Mouse (Mus musculus) limb, embryonic 14.5 days (tissue): ENCODE data around the gene Rab19. TPM values are rescaled to one million over a fixed set of nuclear protein-coding genes. Genes with fewer than 3 reads are reported as not detected.

Experiments
- ATAC-seq: fragments of 200-750 bp; cut with Nextera tagmentation; 2 replicates; pipeline ENCODE4 v1.8.0; 2017; ENCODE audit warnings: low read depth, moderate number of reproducible peaks, moderate TSS enrichment; ENCODE audit not compliant: low FRiP score
- DNase-seq: peaks from one replicate; pipeline ENCODE4 v3.0.0-alpha.2; 2015; ENCODE audit warnings: low spot score
- H3K27ac ChIP-seq: fragments of 300-500 bp; sonication (generic); replicated peaks from 2 replicates; pipeline ENCODE4 v1.5.1; 2014; ENCODE audit warnings: low read depth, mild to moderate bottlenecking, low read length, moderate library complexity, mixed read lengths
- H3K27me3 ChIP-seq: fragments of 300-500 bp; sonication (generic); 2 replicates; pipeline ENCODE4 v1.6.1; 2014; ENCODE audit warnings: low read length, mixed read lengths; ENCODE audit not compliant: control insufficient read depth, insufficient read depth
- H3K36me3 ChIP-seq: fragments of 300-500 bp; sonication (generic); 2 replicates; pipeline ENCODE4 v1.6.1; 2014; ENCODE audit warnings: mild to moderate bottlenecking, low read length, moderate library complexity, mixed read lengths; ENCODE audit not compliant: control insufficient read depth, insufficient read depth
- H3K4me1 ChIP-seq: fragments of 300-500 bp; sonication (generic); 2 replicates; pipeline ENCODE4 v1.6.1; 2014; ENCODE audit warnings: antibody characterized with exemption, low read length, mixed read lengths; ENCODE audit not compliant: control insufficient read depth, insufficient read depth
- H3K4me2 ChIP-seq: fragments of 300-500 bp; sonication (generic); replicated peaks from 2 replicates; pipeline ENCODE4 v1.6.1; 2014; ENCODE audit warnings: low read depth, mild to moderate bottlenecking, low read length, moderate library complexity; ENCODE audit not compliant: severe bottlenecking
- H3K4me3 ChIP-seq: fragments of 300-500 bp; sonication (generic); replicated peaks from 2 replicates; pipeline ENCODE4 v1.5.1; 2014; ENCODE audit warnings: low read length
- H3K9ac ChIP-seq: fragments of 300-500 bp; sonication (generic); 2 replicates; pipeline ENCODE4 v1.6.1; 2014; ENCODE audit warnings: mild to moderate bottlenecking, low read depth, low read length, moderate library complexity; ENCODE audit not compliant: severe bottlenecking
- H3K9me3 ChIP-seq: fragments of 300-500 bp; sonication (generic); 2 replicates; pipeline ENCODE4 v1.6.1; 2016; ENCODE audit warnings: low read length; ENCODE audit not compliant: control insufficient read depth
- POLR2A ChIP-seq: fragments of 200-500 bp; IDR thresholded peaks from 2 replicates; pipeline ENCODE4 v1.8.0; 2012; ENCODE audit warnings: inconsistent platforms, mild to moderate bottlenecking, moderate library complexity, borderline replicate concordance; ENCODE audit not compliant: insufficient read depth, insufficient read length; ENCODE audit errors: extremely low read depth
- WGBS: fragments of 180-500 bp; shearing (Covaris S2); extraction: QIAGEN DNeasy Blood & Tissue Kit; methylation state at CpG from one replicate; pipeline ENCODE4 v1.1.7; 2014; 5-methylcytosine and 5-hydroxymethylcytosine counted together
- polyA plus RNA-seq, 2 experiments: library from polyadenylated mRNA; depleted of rRNA in 1 of 2; stranded (reverse) in 1 of 2; unstranded in 1 of 2; fragments of >200 nt; fragmentation: Nextera tagmentation in 1 of 2; extraction: Ambion mirVana in 1 of 2; gene quantifications; 2 replicates each; pipeline versions ENCODE4 v1.2.1 to v1.2.3; 2012 to 2014

Rab19 gene
- polyA plus RNA-seq (2012; rRNA removed) (0.33 and 0.52 TPM in 2 replicates), polyA plus RNA-seq (2014; fragmentation: Nextera tagmentation; extraction: Ambion mirVana) (0.75 and 1.3 TPM in 2 replicates)

DNA sequence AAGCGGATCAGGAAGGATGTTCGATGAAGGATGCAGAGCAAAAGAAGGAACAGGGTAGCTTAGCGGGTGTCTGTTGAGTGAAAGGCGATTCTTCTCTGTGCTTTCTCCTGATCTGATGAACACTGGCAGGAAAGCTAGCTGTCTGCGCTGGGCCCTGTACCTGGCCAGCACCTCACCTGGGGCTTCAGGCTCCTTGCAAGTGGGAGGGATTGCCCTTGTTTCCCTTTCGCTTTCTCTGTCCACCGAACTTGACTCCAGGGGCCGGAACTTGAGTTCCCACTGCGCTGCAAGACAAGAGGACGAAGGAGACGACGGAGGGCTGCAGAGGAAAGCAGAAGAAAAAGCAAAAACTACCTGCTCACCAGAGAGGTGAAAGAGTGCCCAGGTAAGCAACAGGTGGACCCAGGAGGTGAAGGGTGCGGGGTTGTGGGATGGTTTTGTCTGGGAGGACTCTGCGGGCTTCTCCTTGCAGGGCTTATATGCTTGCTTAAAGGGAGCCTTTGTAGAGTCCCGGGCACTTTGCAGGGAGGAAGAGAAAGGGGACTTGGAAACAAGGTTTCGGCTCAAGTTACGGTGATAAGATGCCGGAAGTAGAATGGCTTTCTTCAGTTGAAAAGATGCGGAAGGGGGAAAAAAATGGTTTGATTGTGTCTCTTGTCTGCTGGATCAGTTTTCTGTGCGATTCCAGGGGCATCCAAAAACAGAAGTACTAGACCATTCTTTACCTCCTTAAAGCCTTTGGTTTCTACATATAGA is at the start of gene Rab19:
Gene Rab19 (plus strand): TSS at position 51 of the 756 bp plus-strand sequence.
- Histone ChIP-seq H3K4me1 (peaks cover 8% of the 10 kb centered on the region; the same call in 1 of the 2 replicates), H3K9me3 (no peaks in the 10 kb centered on the region), H3K36me3 (no peaks in the 10 kb centered on the region), H3K27ac (no peak within 1 kb of the TSS), H3K27me3 (no peaks in the 10 kb centered on the region), H3K4me2 (peak within 1 kb of the TSS; percentile 38), H3K9ac (peak within 1 kb of the TSS; percentile 29; the same call in 1 of the 2 replicates), H3K4me3 (peak within 1 kb of the TSS; percentile 22)
- TF ChIP-seq POLR2A = no peak
- DNase-seq (no peak), ATAC-seq (no peak)
- 9% methylated on average over 20 of the region's 20 CpGs for WGBS

- Histone ChIP-seq H3K27ac (no peak overlapping the region), H3K9ac (no peak overlapping the region), H3K9me3 (no peaks in the 10 kb centered on the region), H3K4me1 (no peaks in the 10 kb centered on the region), H3K36me3 (peaks cover 43% of the 10 kb centered on the region), H3K4me3 (no peak overlapping the region), H3K27me3 (no peaks in the 10 kb centered on the region), H3K4me2 (no peak overlapping the region)
- TF ChIP-seq POLR2A = no peak
- WGBS = 88% methylated on average over 7 of the region's 7 CpGs
- ATAC-seq (no peak), DNase-seq (no peak)
Observed at GRCm38 (mm10) chr6:39331998-39332700, 48.8 kb upstream of the Rab19 start.

- Histone ChIP-seq H3K9me3 (no peaks in the 10 kb centered on the region), H3K36me3 (peaks cover 58% of the 10 kb centered on the region), H3K4me1 (no peaks in the 10 kb centered on the region), H3K4me2 (no peak overlapping the region), H3K27me3 (no peaks in the 10 kb centered on the region), H3K4me3 (no peak overlapping the region), H3K27ac (no peak overlapping the region), H3K9ac (no peak overlapping the region)
- WGBS = 78% methylated on average over 7 of the region's 7 CpGs
- no peak for TF ChIP-seq POLR2A
- no peak for ATAC-seq
- DNase-seq = no peak
Observed at GRCm38 (mm10) chr6:39334224-39334623, 46.8 kb upstream of the Rab19 start.

DNA sequence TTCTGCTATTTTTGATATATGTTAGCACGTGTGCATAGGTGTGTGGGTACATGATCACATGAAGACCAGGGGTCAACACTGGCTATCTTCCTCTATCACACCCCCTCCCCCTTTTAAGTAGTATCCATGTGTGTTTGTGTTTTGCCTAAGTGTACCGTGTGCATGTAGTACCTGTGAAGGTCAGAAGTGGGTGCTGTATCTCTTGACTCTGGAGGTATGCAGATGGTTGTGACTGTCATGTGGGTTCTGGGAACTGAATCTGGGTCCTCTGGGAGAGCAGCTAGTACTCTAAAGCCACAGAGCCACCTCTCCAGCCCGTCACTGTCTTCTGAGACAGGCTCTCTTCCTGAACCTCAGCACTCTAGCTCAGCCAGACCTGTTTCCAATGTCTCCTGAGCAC is 46.1 kb upstream of the Rab19 start:
- no peaks in the 10 kb centered on the region for H3K27me3 ChIP-seq
- H3K4me1 ChIP-seq = no peaks in the 10 kb centered on the region
- WGBS = 95% methylated on average over 3 of the region's 3 CpGs
- no peak overlapping the region for H3K4me3 ChIP-seq
- H3K4me2 ChIP-seq = no peak overlapping the region
- no peak for TF ChIP-seq POLR2A
- H3K9me3 ChIP-seq = no peaks in the 10 kb centered on the region
- no peak for ATAC-seq
- H3K36me3 ChIP-seq = peaks cover 63% of the 10 kb centered on the region
- no peak overlapping the region for H3K9ac ChIP-seq
- no peak overlapping the region for H3K27ac ChIP-seq
- DNase-seq = no peak

- Histone ChIP-seq H3K27ac (no peak overlapping the region), H3K9ac (no peak overlapping the region), H3K36me3 (peaks cover 75% of the 10 kb centered on the region), H3K27me3 (no peaks in the 10 kb centered on the region), H3K4me1 (no peaks in the 10 kb centered on the region), H3K9me3 (no peaks in the 10 kb centered on the region), H3K4me3 (no peak overlapping the region), H3K4me2 (no peak overlapping the region)
- no peak for DNase-seq
- TF ChIP-seq POLR2A = no peak
- 92% methylated on average over 8 of the region's 8 CpGs for WGBS
- no peak for ATAC-seq
Observed at GRCm38 (mm10) chr6:39338359-39338758, 42.6 kb upstream of the Rab19 start.
